Comparison of ENCODE assay signal across 22 mouse cellular contexts in the genomic region with DNA sequence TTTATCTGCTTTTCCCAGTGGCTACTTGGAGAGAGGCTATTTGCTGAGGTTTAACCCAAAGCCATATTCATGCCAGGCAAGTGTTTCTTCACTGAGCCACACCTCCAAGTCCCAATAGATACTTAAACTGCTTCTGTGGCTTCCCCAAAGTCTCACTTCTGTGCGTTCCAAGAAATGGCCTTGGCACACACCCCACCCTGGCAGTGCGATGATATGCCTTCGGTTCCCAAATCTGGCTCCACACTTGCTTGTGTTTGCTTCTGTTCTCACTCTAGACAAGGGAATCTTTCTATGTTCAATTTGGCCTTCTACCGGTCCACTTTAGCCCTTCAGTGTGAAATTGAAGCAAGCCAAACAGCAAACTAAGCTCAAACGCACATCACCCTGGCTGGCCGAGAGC. TPM values are rescaled to one million over a fixed set of nuclear protein-coding genes. Genes with fewer than 3 reads are reported as not detected.
A peak's percentile ranks its signal among the peaks of the same experiment; 100 is the strongest.
DNase-seq lines count a peak whose midpoint lies in the region.
"Had no signal": no experiment of that assay in that cellular context is flagged by ENCODE, and none has a peak within 500 bp of the region (broad histone marks: within the 10 kb centered on the region; RNA-seq: fewer than 3 reads in every experiment).

No protein-coding gene starts in this region.

- DNase-seq in adrenal gland, postnatal 25 days, result peak; percentile 7
- no peak for DNase-seq in adrenal gland, postnatal 4 days (ENCODE audit: low spot score in 2 of 2)
- peak; percentile 11 to 20 for DNase-seq in cerebellum, postnatal 36 days
- DNase-seq in cerebellum, adult 9-10 months, result no peak
- DNase-seq in right cerebral cortex, postnatal 14 days, result peak; percentile 16
- DNase-seq in right cerebral cortex, postnatal 36 days (ENCODE audit: low spot score in 2 of 2), result no peak
- DNase-seq in telencephalon, adult 2 months (ENCODE audit: low read depth, low spot score), result peak; percentile 8
- no peak for DNase-seq in kidney, postnatal 25 days
- DNase-seq: gastrocnemius, adult 2 months; gastrocnemius, postnatal 36 days; heart, adult 2 months; heart, postnatal 4 days; kidney, postnatal 14 days; spleen, adult 18-20 months; thymus, adult 18-20 months; thymus, postnatal 25 days had no signal

RNA-seq across cellular contexts. Expression of a gene that starts 53.0 kb away (rescaled TPM):
- not detected in 2 replicates for total RNA-seq in adrenal gland, postnatal 25 days (2021)
- total RNA-seq in adrenal gland, postnatal 4 days (2021), result not detected
- total RNA-seq: gastrocnemius, adult 2 months; gastrocnemius, postnatal 36 days; heart, adult 2 months; heart, postnatal 4 days; layer of hippocampus, adult 18-20 months; left cerebral cortex, adult 2 months; left cerebral cortex, postnatal 25 days; megakaryocyte, adult 5-6 weeks; MEL; neutrophil, adult 5-6 weeks had no signal

Comparison
In these comparisons a context has a peak if more than half of its experiments do, and no peak if none do; other contexts are left out.
1. DNase-seq: peak in adrenal gland, postnatal 25 days (single experiment), cerebellum, postnatal 36 days (2 of 2), right cerebral cortex, postnatal 14 days (single experiment) and telencephalon, adult 2 months (single experiment); none in adrenal gland, postnatal 4 days (0 of 2), cerebellum, adult 9-10 months (single experiment), right cerebral cortex, postnatal 36 days (0 of 2) and kidney, postnatal 25 days (0 of 2).